Mouse (Mus musculus): ENCODE data around the gene Gm7073. TPM values are rescaled to one million over a fixed set of nuclear protein-coding genes. Genes with fewer than 3 reads are reported as not detected.
A peak's percentile ranks its signal among the peaks of the same experiment; 100 is the strongest.

The Gm7073 gene
- polyA plus RNA-seq, 1 experiment from 2014 or later = not detected

DNA sequence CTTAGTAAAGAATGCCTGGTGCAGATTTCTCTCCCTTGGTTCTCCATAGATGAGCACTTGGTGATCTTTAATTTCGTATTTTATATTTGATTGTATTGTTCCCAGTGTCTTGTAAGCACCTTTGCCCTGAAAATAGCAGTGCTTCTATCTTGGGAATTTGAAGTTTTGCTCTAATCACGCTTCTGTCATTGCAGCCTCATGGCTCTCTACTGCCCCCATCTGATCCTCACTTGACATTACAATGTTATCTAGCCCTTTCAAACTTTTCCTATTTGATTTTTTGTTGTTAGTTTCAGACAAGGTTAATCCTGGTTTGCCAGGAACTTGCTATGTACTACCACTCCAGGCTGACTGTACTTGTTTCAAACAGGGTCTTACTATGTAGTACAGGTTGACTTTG lies 75.3 kb downstream of the Gm7073 start:
- Histone ChIP-seq H3K4me1 (replicated peaks; ENCODE audit: insufficient read depth, low read length) (no peaks in the 10 kb centered on the region), H3K4me3 (replicated peaks; ENCODE audit: low read depth, low read length) (no peak overlapping the region), H3K36me3 (ENCODE audit: insufficient read depth, low read length) (no peaks in the 10 kb centered on the region), H3K9me3 (replicated peaks; ENCODE audit: low read length) (no peaks in the 10 kb centered on the region), H3K4me2 (ENCODE audit: low read length) (no peak overlapping the region), H3K27me3 (ENCODE audit: insufficient read depth, low read length) (no peaks in the 10 kb centered on the region), H3K27ac (no peak overlapping the region), H3K9ac (ENCODE audit: low read depth, low read length) (no peak overlapping the region)
- DNase-seq (ENCODE audit: low spot score) (peak; percentile 9), ATAC-seq (replicated peaks; ENCODE audit: low FRiP score, low read depth) (no peak)
- peak; percentile 70 for TF ChIP-seq CTCF (IDR thresholded peaks at IDR 0.05; ENCODE audit: low read depth)
- 27% methylated on average over 2 of the region's 2 CpGs for WGBS

DNA sequence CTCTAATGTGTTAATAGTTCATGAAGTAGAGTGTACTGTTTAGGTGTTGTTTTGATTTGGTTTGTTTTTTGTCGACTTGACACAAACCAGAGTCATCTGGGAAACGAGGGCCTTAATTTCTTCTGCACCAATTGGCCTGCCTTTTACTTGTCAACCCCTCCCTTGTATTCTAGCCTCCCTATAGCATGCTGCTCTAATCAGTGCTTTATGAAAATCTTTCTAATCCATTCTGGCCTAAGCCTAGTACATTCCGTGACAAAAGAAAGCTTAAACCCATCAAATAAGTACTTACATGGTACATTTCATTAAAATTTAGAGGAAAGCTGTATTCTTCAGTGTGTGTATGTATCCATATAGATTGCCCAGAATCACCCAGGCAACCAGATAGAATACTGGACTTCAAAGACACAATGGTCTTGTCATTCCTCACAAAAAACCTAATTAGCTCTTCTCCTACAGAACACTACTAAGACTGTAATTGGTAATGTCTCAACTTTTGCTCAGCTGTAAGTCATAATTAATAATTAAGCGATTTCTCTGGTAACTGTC lies 124.4 kb downstream of the Gm7073 start:
- no peaks in the 10 kb centered on the region for H3K9me3 ChIP-seq (replicated peaks; ENCODE audit: low read length)

GRCm38 (mm10) chrX:60405681-60406080 lies 133.4 kb downstream of the Gm7073 start:
- Histone ChIP-seq H3K9ac (ENCODE audit: low read depth, low read length) (no peak overlapping the region), H3K27me3 (ENCODE audit: insufficient read depth, low read length) (no peaks in the 10 kb centered on the region), H3K36me3 (ENCODE audit: insufficient read depth, low read length) (no peaks in the 10 kb centered on the region), H3K4me2 (ENCODE audit: low read length) (no peak overlapping the region), H3K27ac (no peak overlapping the region), H3K9me3 (replicated peaks; ENCODE audit: low read length) (no peaks in the 10 kb centered on the region), H3K4me1 (replicated peaks; ENCODE audit: insufficient read depth, low read length) (no peaks in the 10 kb centered on the region), H3K4me3 (replicated peaks; ENCODE audit: low read depth, low read length) (no peak overlapping the region)
- 63% methylated on average over 4 of the region's 4 CpGs for WGBS
- DNase-seq (ENCODE audit: low spot score) (peak; percentile 7), ATAC-seq (replicated peaks; ENCODE audit: low FRiP score, low read depth) (no peak)
- no peak for TF ChIP-seq CTCF (IDR thresholded peaks at IDR 0.05; ENCODE audit: low read depth)

More for the DNA sequence above, 124.4 kb downstream of the Gm7073 start:
- WGBS = 68% methylated on average over 4 of the region's 4 CpGs
- ATAC-seq (replicated peaks; ENCODE audit: low FRiP score, low read depth) = no peak
- DNase-seq (ENCODE audit: low spot score) = no peak
- H3K27ac ChIP-seq = no peak overlapping the region
- no peak overlapping the region for H3K4me2 ChIP-seq (ENCODE audit: low read length)
- H3K36me3 ChIP-seq (ENCODE audit: insufficient read depth, low read length) = no peaks in the 10 kb centered on the region
- H3K4me1 ChIP-seq (replicated peaks; ENCODE audit: insufficient read depth, low read length) = no peaks in the 10 kb centered on the region
- no peak for TF ChIP-seq CTCF (IDR thresholded peaks at IDR 0.05; ENCODE audit: low read depth)
- H3K9ac ChIP-seq (ENCODE audit: low read depth, low read length) = no peak overlapping the region
- no peak overlapping the region for H3K4me3 ChIP-seq (replicated peaks; ENCODE audit: low read depth, low read length)
- no peaks in the 10 kb centered on the region for H3K27me3 ChIP-seq (ENCODE audit: insufficient read depth, low read length)

DNA sequence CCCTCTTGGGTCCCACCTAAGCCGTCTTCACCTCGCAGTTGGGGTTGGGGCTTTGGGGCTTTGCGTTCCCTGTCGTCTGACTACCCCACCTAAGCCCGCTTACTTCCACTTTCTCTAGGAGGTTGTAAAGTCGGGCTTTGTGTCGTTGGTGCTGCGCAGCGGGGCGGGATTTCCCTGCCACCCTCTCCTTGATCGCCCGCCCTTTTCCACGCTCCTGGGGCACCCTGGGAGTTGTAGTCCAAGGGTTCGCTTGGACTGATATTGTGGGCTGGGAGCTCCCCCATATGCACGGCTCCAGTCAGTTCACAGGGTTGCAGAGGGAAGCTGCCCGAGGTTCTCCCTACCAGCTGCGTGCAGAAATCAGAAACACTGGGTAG lies 134.4 kb downstream of the Gm7073 start:
- Histone ChIP-seq H3K36me3 (ENCODE audit: insufficient read depth, low read length) (no peaks in the 10 kb centered on the region), H3K4me1 (replicated peaks; ENCODE audit: insufficient read depth, low read length) (no peaks in the 10 kb centered on the region), H3K4me2 (ENCODE audit: low read length) (peak overlapping the region; percentile 50), H3K4me3 (replicated peaks; ENCODE audit: low read depth, low read length) (peak overlapping the region; percentile 66), H3K9me3 (replicated peaks; ENCODE audit: low read length) (no peaks in the 10 kb centered on the region), H3K27me3 (ENCODE audit: insufficient read depth, low read length) (no peaks in the 10 kb centered on the region), H3K27ac (peak overlapping the region; percentile 95), H3K9ac (ENCODE audit: low read depth, low read length) (peak overlapping the region; percentile 90)
- DNase-seq (ENCODE audit: low spot score) (peak; percentile 92), ATAC-seq (replicated peaks; ENCODE audit: low FRiP score, low read depth) (peak; percentile 93)
- WGBS = 29% methylated on average over 17 of the region's 17 CpGs
- peak; percentile 56 for TF ChIP-seq CTCF (IDR thresholded peaks at IDR 0.05; ENCODE audit: low read depth)

- peak overlapping the region; percentile 90 for H3K9ac ChIP-seq (ENCODE audit: low read depth, low read length)
- DNase-seq (ENCODE audit: low spot score) (peak; percentile 59), ATAC-seq (replicated peaks; ENCODE audit: low FRiP score, low read depth) (peak; percentile 87)
- H3K36me3 ChIP-seq (ENCODE audit: insufficient read depth, low read length) = no peaks in the 10 kb centered on the region
- H3K4me1 ChIP-seq (replicated peaks; ENCODE audit: insufficient read depth, low read length) = no peaks in the 10 kb centered on the region
- no peaks in the 10 kb centered on the region for H3K27me3 ChIP-seq (ENCODE audit: insufficient read depth, low read length)
- H3K4me2 ChIP-seq (ENCODE audit: low read length) = peak overlapping the region; percentile 62
- no peaks in the 10 kb centered on the region for H3K9me3 ChIP-seq (replicated peaks; ENCODE audit: low read length)
- no peak for TF ChIP-seq CTCF (IDR thresholded peaks at IDR 0.05; ENCODE audit: low read depth)
- peak overlapping the region; percentile 66 for H3K4me3 ChIP-seq (replicated peaks; ENCODE audit: low read depth, low read length)
- H3K27ac ChIP-seq = peak overlapping the region; percentile 95
- whole genome bisulfite sequencing = 23% methylated on average over 54 of the region's 126 CpGs
Observed at GRCm38 (mm10) chrX:60403764-60404667, 135.0 kb downstream of the Gm7073 start.

DNA sequence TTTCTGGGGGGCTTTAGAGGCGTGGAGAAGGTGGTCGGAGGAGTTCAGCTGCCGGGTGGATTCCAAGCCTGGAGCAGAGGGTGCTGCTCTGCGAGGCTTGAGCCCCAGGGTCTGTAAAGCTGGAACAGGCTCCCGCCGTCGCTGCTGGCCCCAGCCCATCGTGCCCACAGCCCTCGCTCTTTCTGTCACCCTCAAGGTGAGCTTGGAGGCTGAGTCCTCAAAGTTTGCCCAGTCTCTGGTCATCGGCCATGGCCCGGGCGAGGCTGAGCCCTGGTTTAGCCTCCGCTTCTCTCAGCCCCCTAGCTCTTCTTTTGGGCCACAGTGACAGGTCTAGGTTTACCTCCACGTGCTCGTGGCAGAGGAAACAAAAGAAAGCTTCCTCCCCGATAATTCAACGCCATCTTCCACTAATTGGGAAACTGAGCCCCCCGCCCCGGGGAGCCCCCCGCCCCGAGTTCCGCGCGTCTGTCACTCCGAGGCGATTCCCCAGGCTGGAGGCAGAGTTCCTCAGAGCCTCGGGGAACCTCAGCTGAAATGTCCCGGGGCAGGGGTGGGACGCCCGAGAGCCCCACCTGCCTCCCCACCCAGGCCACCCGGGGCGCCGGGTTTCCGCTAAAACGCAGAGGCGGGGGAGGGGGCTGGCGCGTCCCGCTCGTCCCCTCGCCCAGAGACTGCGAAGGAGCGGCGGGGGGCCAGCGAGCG lies 135.8 kb downstream of the Gm7073 start:
- H3K4me2 ChIP-seq (ENCODE audit: low read length) = peak overlapping the region; percentile 62
- no peak for TF ChIP-seq CTCF (IDR thresholded peaks at IDR 0.05; ENCODE audit: low read depth)
- ATAC-seq (replicated peaks; ENCODE audit: low FRiP score, low read depth) = peak; percentile 22; the same call in 1 of the 2 replicates

More for the DNA sequence above, 135.8 kb downstream of the Gm7073 start:
- peak; percentile 16 for DNase-seq (ENCODE audit: low spot score)
- no peaks in the 10 kb centered on the region for H3K4me1 ChIP-seq (replicated peaks; ENCODE audit: insufficient read depth, low read length)
- H3K27ac ChIP-seq = 0 out of 2 replicates have a peak overlapping the region, but pooled peaks have one; percentile 6
- no peaks in the 10 kb centered on the region for H3K36me3 ChIP-seq (ENCODE audit: insufficient read depth, low read length)
- peak overlapping the region; percentile 90 for H3K9ac ChIP-seq (ENCODE audit: low read depth, low read length)
- no peaks in the 10 kb centered on the region for H3K9me3 ChIP-seq (replicated peaks; ENCODE audit: low read length)
- no peaks in the 10 kb centered on the region for H3K27me3 ChIP-seq (ENCODE audit: insufficient read depth, low read length)
- H3K4me3 ChIP-seq (replicated peaks; ENCODE audit: low read depth, low read length) = peak overlapping the region; percentile 66
- WGBS = 26% methylated on average over 45 of the region's 46 CpGs

All from kidney, postnatal 0 days (tissue).